Mouse (Mus musculus): ENCODE results near the gene Nrros. TPM values are rescaled to one million over a fixed set of nuclear protein-coding genes. Genes with fewer than 3 reads are reported as not detected.

Gene Nrros
- polyA plus RNA-seq, 1 experiment from 2014 or later: 8.2 TPM

DNA sequence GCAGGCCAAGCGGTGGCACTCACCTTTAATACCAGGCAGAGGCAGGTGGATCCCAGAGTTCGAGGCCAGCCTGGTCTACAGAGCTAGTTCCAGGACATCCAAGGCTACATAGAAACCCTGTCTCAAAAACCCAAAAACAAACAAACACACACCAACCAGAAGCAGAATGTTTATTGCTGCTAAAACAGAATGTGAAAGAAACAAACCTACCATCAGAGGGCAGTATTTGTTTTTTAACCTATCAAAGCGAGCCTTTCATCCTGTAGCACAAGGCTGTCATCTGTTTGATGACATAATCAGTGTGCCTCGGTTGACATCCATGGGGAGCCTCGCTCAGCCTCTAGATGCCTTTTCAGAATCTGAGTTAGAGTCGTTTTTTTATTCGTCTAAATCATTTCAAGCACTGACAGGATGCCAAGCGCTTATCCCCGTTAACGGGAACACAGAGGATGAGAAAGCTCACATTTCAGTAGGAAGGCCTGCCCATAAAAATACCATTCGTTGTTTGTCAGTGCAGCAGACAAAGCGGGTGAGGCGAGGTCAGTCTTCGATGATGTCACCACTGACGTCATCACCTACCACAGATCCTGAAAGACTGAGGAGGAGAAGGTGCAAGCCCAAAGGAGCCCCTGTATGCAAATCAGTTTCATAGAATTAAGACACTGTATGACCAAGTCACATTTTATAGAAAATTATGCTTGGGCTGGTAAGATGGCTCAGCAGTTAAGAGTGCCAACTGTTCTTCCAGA lies 54.3 kb downstream of the Nrros start:
- Histone ChIP-seq H3K4me2 (replicated peaks; ENCODE audit: low read depth) (no peak overlapping the region), H3K27me3 (ENCODE audit: control insufficient read depth, insufficient read depth, low read length) (no peaks in the 10 kb centered on the region), H3K9me3 (ENCODE audit: control insufficient read depth, low read length) (no peaks in the 10 kb centered on the region), H3K27ac (replicated peaks) (no peak overlapping the region), H3K36me3 (ENCODE audit: control insufficient read depth, insufficient read depth, low read length) (0 out of 2 replicates have a peak, but pooled peaks cover 3% of the 10 kb centered on the region), H3K4me1 (replicated peaks; ENCODE audit: control insufficient read depth, insufficient read depth) (no peaks in the 10 kb centered on the region), H3K4me3 (ENCODE audit: low read depth, low read length) (no peak overlapping the region), H3K9ac (ENCODE audit: low read length) (no peak overlapping the region)
- DNase-seq (ENCODE audit: low spot score) (no peak), ATAC-seq (ENCODE audit: low FRiP score, low TSS enrichment) (no peak)
- peak; percentile 38 for TF ChIP-seq CTCF (IDR thresholded peaks at IDR 0.05; ENCODE audit: low read depth)
- TF ChIP-seq EP300 (optimal IDR thresholded peaks at IDR 0.05): no peak
- 75% methylated on average over 15 of the region's 15 CpGs for WGBS

DNA sequence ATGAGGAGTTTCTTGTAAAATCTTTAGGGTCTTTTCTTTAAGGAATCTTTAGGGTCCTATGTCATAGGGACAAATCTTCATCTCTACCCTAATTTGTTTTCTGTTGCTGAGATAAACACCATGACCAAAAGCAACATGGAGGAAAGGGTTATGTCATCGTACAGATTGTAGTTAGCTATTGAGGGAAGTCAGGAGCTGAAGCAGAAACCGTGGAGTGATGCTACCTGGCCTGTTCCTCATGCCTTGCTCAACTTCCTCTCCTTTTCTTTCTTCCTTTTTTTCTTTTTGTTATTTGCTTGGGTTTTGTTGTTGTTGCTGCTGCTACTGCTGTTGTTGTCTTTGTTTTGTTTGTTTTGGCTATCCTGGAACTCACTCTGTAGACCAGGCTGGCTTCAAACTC lies 56.8 kb downstream of the Nrros start:
- H3K4me2 ChIP-seq (replicated peaks; ENCODE audit: low read depth): no peak overlapping the region
- H3K4me1 ChIP-seq (replicated peaks; ENCODE audit: control insufficient read depth, insufficient read depth): no peaks in the 10 kb centered on the region
- no peak overlapping the region for H3K4me3 ChIP-seq (ENCODE audit: low read depth, low read length)
- no peaks in the 10 kb centered on the region for H3K9me3 ChIP-seq (ENCODE audit: control insufficient read depth, low read length)
- no peaks in the 10 kb centered on the region for H3K27me3 ChIP-seq (ENCODE audit: control insufficient read depth, insufficient read depth, low read length)
- no peak overlapping the region for H3K9ac ChIP-seq (ENCODE audit: low read length)
- WGBS: 86% methylated on average over 2 of the region's 2 CpGs
- no peak for TF ChIP-seq CTCF (IDR thresholded peaks at IDR 0.05; ENCODE audit: low read depth)
- no peak for TF ChIP-seq EP300 (optimal IDR thresholded peaks at IDR 0.05)
- no peak overlapping the region for H3K27ac ChIP-seq (replicated peaks)
- DNase-seq (ENCODE audit: low spot score) (no peak), ATAC-seq (ENCODE audit: low FRiP score, low TSS enrichment) (no peak)
- H3K36me3 ChIP-seq (ENCODE audit: control insufficient read depth, insufficient read depth, low read length): peaks cover 7% of the 10 kb centered on the region; the same call in 1 of the 2 replicates

DNA sequence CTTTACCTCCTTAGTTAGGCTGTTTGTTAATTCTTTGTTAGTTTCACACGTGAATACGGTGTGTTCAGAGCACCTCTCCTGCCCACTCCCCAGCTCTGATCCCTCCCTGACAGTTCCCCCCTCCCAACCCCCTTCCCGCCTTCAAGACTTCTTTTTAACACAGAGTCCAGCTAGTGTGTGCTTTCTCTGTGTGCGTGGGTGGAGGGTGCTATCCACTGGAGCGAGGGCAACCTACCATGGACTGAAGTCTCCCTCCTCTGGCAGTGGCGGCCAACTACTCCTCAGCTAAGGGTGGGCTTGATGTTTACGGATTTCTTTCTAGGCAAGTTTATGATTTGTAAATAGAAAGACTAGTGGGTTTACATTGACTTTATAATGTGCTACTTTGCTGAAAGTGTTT lies 57.2 kb downstream of the Nrros start:
- Histone ChIP-seq H3K9me3 (ENCODE audit: control insufficient read depth, low read length) (no peaks in the 10 kb centered on the region), H3K27ac (replicated peaks) (no peak overlapping the region), H3K36me3 (ENCODE audit: control insufficient read depth, insufficient read depth, low read length) (peaks cover 9% of the 10 kb centered on the region; the same call in 1 of the 2 replicates), H3K27me3 (ENCODE audit: control insufficient read depth, insufficient read depth, low read length) (no peaks in the 10 kb centered on the region), H3K4me3 (ENCODE audit: low read depth, low read length) (no peak overlapping the region), H3K4me2 (replicated peaks; ENCODE audit: low read depth) (no peak overlapping the region), H3K9ac (ENCODE audit: low read length) (no peak overlapping the region), H3K4me1 (replicated peaks; ENCODE audit: control insufficient read depth, insufficient read depth) (no peaks in the 10 kb centered on the region)
- DNase-seq (ENCODE audit: low spot score) (no peak), ATAC-seq (ENCODE audit: low FRiP score, low TSS enrichment) (no peak)
- no peak for TF ChIP-seq EP300 (optimal IDR thresholded peaks at IDR 0.05)
- TF ChIP-seq CTCF (IDR thresholded peaks at IDR 0.05; ENCODE audit: low read depth): peak; percentile 42
- WGBS: 71% methylated on average over 7 of the region's 7 CpGs

DNA sequence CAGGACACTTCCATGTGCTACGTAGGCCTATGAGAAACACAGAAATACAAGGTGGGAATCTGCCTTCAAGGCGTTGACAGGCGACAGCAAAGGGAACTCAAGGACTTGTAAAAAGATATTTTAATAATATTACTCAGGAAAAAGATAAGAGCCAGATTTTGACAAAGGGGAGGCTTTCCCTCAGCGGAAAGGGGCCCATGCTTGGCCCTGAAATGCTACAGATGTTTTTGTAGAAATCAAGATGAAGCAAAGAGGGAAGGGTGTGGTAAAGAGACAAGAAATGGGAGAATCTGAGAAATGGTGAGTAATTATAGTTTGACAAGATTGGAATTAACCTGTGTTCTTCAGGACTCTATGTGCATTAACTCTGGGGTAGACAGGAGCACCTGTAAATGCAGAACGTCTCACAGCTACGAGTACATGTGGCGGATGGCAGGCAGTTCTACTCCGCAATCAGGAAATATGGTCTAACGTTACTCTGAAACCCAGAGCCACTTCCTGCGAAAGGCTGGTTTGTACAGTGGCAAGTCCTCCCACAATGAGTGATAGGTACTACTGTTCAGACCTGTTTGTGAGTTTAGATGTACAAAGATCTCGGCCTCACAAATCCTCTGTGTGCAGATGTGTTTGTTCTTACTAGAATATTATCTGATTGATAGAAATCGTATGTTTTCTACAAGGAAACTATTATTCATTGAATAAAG lies 57.9 kb downstream of the Nrros start:
- DNase-seq (ENCODE audit: low spot score): no peak
- no peak overlapping the region for H3K27ac ChIP-seq (replicated peaks)
- no peaks in the 10 kb centered on the region for H3K4me1 ChIP-seq (replicated peaks; ENCODE audit: control insufficient read depth, insufficient read depth)
- no peak overlapping the region for H3K4me2 ChIP-seq (replicated peaks; ENCODE audit: low read depth)
- 86% methylated on average over 12 of the region's 12 CpGs for WGBS
- no peaks in the 10 kb centered on the region for H3K27me3 ChIP-seq (ENCODE audit: control insufficient read depth, insufficient read depth, low read length)
- peaks cover 9% of the 10 kb centered on the region; the same call in 1 of the 2 replicates for H3K36me3 ChIP-seq (ENCODE audit: control insufficient read depth, insufficient read depth, low read length)
- TF ChIP-seq EP300 (optimal IDR thresholded peaks at IDR 0.05) (no peak), CTCF (IDR thresholded peaks at IDR 0.05; ENCODE audit: low read depth) (no peak)
- no peak overlapping the region for H3K4me3 ChIP-seq (ENCODE audit: low read depth, low read length)
- no peak overlapping the region for H3K9ac ChIP-seq (ENCODE audit: low read length)
- H3K9me3 ChIP-seq (ENCODE audit: control insufficient read depth, low read length): no peaks in the 10 kb centered on the region
- no peak for ATAC-seq (ENCODE audit: low FRiP score, low TSS enrichment)

DNA sequence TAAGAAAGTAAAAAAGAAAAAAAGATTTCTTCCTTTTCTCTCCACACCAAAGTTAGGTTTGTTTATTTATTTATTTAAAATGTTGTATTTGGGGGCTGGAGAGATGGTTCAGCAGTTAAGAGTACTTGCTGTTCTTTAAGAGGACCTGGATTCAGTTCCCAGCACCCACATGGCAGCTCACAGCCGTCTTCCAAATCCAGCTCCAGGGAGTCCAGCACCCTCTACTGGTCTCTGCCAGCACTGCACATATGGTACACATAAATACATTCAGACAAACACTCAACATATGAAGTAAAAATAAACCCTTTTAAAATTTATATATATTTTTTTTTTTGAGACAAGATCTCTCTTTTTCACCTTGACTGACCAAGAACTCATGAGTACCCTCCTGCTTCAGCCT lies 59.7 kb downstream of the Nrros start:
- no peak overlapping the region for H3K27ac ChIP-seq (replicated peaks)
- H3K4me2 ChIP-seq (replicated peaks; ENCODE audit: low read depth): no peak overlapping the region
- DNase-seq (ENCODE audit: low spot score) (no peak), ATAC-seq (ENCODE audit: low FRiP score, low TSS enrichment) (no peak)
- no peak overlapping the region for H3K9ac ChIP-seq (ENCODE audit: low read length)
- no peak overlapping the region for H3K4me3 ChIP-seq (ENCODE audit: low read depth, low read length)
- H3K36me3 ChIP-seq (ENCODE audit: control insufficient read depth, insufficient read depth, low read length): peaks cover 9% of the 10 kb centered on the region; the same call in 1 of the 2 replicates
- 92% methylated on average over 1 of the region's 1 CpGs for WGBS
- no peaks in the 10 kb centered on the region for H3K27me3 ChIP-seq (ENCODE audit: control insufficient read depth, insufficient read depth, low read length)
- no peak for TF ChIP-seq EP300 (optimal IDR thresholded peaks at IDR 0.05)
- TF ChIP-seq CTCF (IDR thresholded peaks at IDR 0.05; ENCODE audit: low read depth): peak; percentile 43
- H3K4me1 ChIP-seq (replicated peaks; ENCODE audit: control insufficient read depth, insufficient read depth): no peaks in the 10 kb centered on the region
- no peaks in the 10 kb centered on the region for H3K9me3 ChIP-seq (ENCODE audit: control insufficient read depth, low read length)

DNA sequence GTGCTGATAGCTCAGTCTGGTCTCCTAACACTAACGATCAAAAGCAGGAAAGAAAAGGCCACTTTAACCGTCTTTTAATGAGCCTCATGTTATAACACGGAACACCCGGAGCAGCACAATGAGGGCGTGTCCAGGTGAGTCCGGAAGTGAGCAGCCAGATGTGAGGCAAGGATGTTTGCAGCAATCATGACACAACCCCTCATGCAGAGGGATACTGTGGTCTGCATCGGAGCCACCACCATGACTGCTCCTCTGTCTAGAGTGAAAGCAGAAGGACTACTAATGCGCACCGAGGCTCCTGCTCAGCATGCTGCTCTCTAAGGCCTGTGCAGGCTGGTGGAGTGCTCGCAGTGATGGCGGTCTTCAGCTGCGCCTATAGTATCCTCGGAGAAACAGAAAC lies 63.1 kb downstream of the Nrros start:
- H3K4me1 ChIP-seq (replicated peaks; ENCODE audit: control insufficient read depth, insufficient read depth): 0 out of 2 replicates have a peak, but pooled peaks cover 3% of the 10 kb centered on the region
- 83% methylated on average over 13 of the region's 13 CpGs for WGBS
- DNase-seq (ENCODE audit: low spot score): no peak
- peaks cover 7% of the 10 kb centered on the region; the same call in 1 of the 2 replicates for H3K36me3 ChIP-seq (ENCODE audit: control insufficient read depth, insufficient read depth, low read length)
- H3K27ac ChIP-seq (replicated peaks): no peak overlapping the region
- no peak overlapping the region for H3K9ac ChIP-seq (ENCODE audit: low read length)
- TF ChIP-seq CTCF (IDR thresholded peaks at IDR 0.05; ENCODE audit: low read depth): no peak
- no peak for TF ChIP-seq EP300 (optimal IDR thresholded peaks at IDR 0.05)
- H3K4me2 ChIP-seq (replicated peaks; ENCODE audit: low read depth): no peak overlapping the region
- ATAC-seq (ENCODE audit: low FRiP score, low TSS enrichment): no peak
- no peaks in the 10 kb centered on the region for H3K27me3 ChIP-seq (ENCODE audit: control insufficient read depth, insufficient read depth, low read length)
- H3K9me3 ChIP-seq (ENCODE audit: control insufficient read depth, low read length): no peaks in the 10 kb centered on the region
- no peak overlapping the region for H3K4me3 ChIP-seq (ENCODE audit: low read depth, low read length)

Measured in stomach, postnatal 0 days (tissue).